Comparison of ENCODE assay signal across 18 mouse cellular contexts in genomic region chr2:29536481-29536880, GRCm38 (mm10).
"Had no signal": no experiment of that assay in that cellular context is flagged by ENCODE, and none has a peak within 500 bp of the region (broad histone marks: within the 10 kb centered on the region; RNA-seq: fewer than 3 reads in every experiment).

No protein-coding gene starts in this region.

- H3K4me2 ChIP-seq: kidney, embryonic 15.5 days; lung, embryonic 15.5 days; midbrain, embryonic 12.5 days; neural tube, embryonic 13.5 days; stomach, embryonic 15.5 days had no signal

- H3K27ac ChIP-seq: kidney, embryonic 15.5 days; layer of hippocampus, adult 2 months; liver, embryonic 14.5 days; lung, embryonic 15.5 days; midbrain, embryonic 12.5 days; neural tube, embryonic 13.5 days; stomach, embryonic 15.5 days had no signal

- H3K9me3 ChIP-seq: kidney, embryonic 15.5 days; lung, embryonic 15.5 days; midbrain, embryonic 12.5 days; neural tube, embryonic 13.5 days; stomach, embryonic 15.5 days had no signal

- H3K4me3 ChIP-seq: kidney, embryonic 15.5 days; layer of hippocampus, adult 2 months; lung, embryonic 15.5 days; midbrain, embryonic 12.5 days; myocyte; neural tube, embryonic 13.5 days; stomach, embryonic 15.5 days had no signal

- DNase-seq: kidney, adult 8-10 months; layer of hippocampus, adult 9-11 months; liver, postnatal 0 days; lung, postnatal 10 days; lung, postnatal 4 days; retina, postnatal 1 day; right cerebral cortex, postnatal 25 days; spleen, adult 18-20 months; thymus, postnatal 25 days had no signal

- ATAC-seq: liver, postnatal 0 days; midbrain, embryonic 16.5 days had no signal

- H3K36me3 ChIP-seq: kidney, embryonic 15.5 days; lung, embryonic 15.5 days; midbrain, embryonic 12.5 days; neural tube, embryonic 13.5 days; stomach, embryonic 15.5 days had no signal

- H3K27me3 ChIP-seq: kidney, embryonic 15.5 days; lung, embryonic 15.5 days; neural tube, embryonic 13.5 days; stomach, embryonic 15.5 days had no signal

- H3K9ac ChIP-seq: kidney, embryonic 15.5 days; liver, embryonic 14.5 days; liver, postnatal 0 days; lung, embryonic 15.5 days; midbrain, embryonic 12.5 days; neural tube, embryonic 13.5 days; stomach, embryonic 15.5 days had no signal

- H3K4me1 ChIP-seq: kidney, embryonic 15.5 days; lung, embryonic 15.5 days; midbrain, embryonic 12.5 days; neural tube, embryonic 13.5 days; stomach, embryonic 15.5 days had no signal
